Mouse (Mus musculus): Measurements from ENCODE around the gene Tmem63a. TPM values are rescaled to one million over a fixed set of nuclear protein-coding genes. Genes with fewer than 3 reads are reported as not detected.

The Tmem63a gene
- polyA plus RNA-seq, 1 experiment from 2014 or later = 7.7 TPM

- no peak overlapping the region for H3K27ac ChIP-seq (replicated peaks)
- ATAC-seq (ENCODE audit: extremely low read depth, insufficient number of reproducible peaks, low FRiP score, low TSS enrichment) = no peak
- no peak overlapping the region for H3K4me3 ChIP-seq
- no peaks in the 10 kb centered on the region for H3K36me3 ChIP-seq
- no peak overlapping the region for H3K9ac ChIP-seq
- 34% methylated on average over 3 of the region's 3 CpGs for WGBS
- peaks cover 8% of the 10 kb centered on the region for H3K27me3 ChIP-seq (replicated peaks)
- no peaks in the 10 kb centered on the region for H3K4me1 ChIP-seq
- no peaks in the 10 kb centered on the region for H3K9me3 ChIP-seq
- H3K4me2 ChIP-seq = no peak overlapping the region
Observed at GRCm38 (mm10) chr1:180992142-180992541, 50.0 kb downstream of the Tmem63a start.

- ATAC-seq (ENCODE audit: extremely low read depth, insufficient number of reproducible peaks, low FRiP score, low TSS enrichment) = no peak
- no peaks in the 10 kb centered on the region; the same call in 1 of the 2 replicates for H3K27me3 ChIP-seq (replicated peaks)
- H3K27ac ChIP-seq (replicated peaks) = no peak overlapping the region
- WGBS = 48% methylated on average over 10 of the region's 10 CpGs
- H3K9me3 ChIP-seq = no peaks in the 10 kb centered on the region
- H3K9ac ChIP-seq = no peak overlapping the region
- no peak overlapping the region for H3K4me2 ChIP-seq
- no peak overlapping the region for H3K4me3 ChIP-seq
- H3K36me3 ChIP-seq = no peaks in the 10 kb centered on the region
- H3K4me1 ChIP-seq = peaks cover 6% of the 10 kb centered on the region
Observed at GRCm38 (mm10) chr1:181000501-181001092, 58.5 kb downstream of the Tmem63a start.

GRCm38 (mm10) chr1:181001217-181001616, 59.1 kb downstream of the Tmem63a start:
- Histone ChIP-seq H3K4me2 (no peak overlapping the region), H3K27ac (replicated peaks) (no peak overlapping the region), H3K4me3 (no peak overlapping the region), H3K9ac (no peak overlapping the region), H3K36me3 (no peaks in the 10 kb centered on the region), H3K9me3 (no peaks in the 10 kb centered on the region), H3K4me1 (peaks cover 6% of the 10 kb centered on the region), H3K27me3 (replicated peaks) (no peaks in the 10 kb centered on the region; the same call in 1 of the 2 replicates)
- no peak for ATAC-seq (ENCODE audit: extremely low read depth, insufficient number of reproducible peaks, low FRiP score, low TSS enrichment)
- WGBS = 79% methylated on average over 3 of the region's 3 CpGs

- Histone ChIP-seq H3K4me2 (no peak overlapping the region), H3K4me3 (no peak overlapping the region), H3K4me1 (peaks cover 6% of the 10 kb centered on the region), H3K36me3 (no peaks in the 10 kb centered on the region), H3K27ac (replicated peaks) (no peak overlapping the region), H3K27me3 (replicated peaks) (no peaks in the 10 kb centered on the region; the same call in 1 of the 2 replicates), H3K9me3 (no peaks in the 10 kb centered on the region), H3K9ac (no peak overlapping the region)
- no peak for ATAC-seq (ENCODE audit: extremely low read depth, insufficient number of reproducible peaks, low FRiP score, low TSS enrichment)
- 68% methylated on average over 3 of the region's 3 CpGs for WGBS
Observed at GRCm38 (mm10) chr1:181001621-181002020, 59.5 kb downstream of the Tmem63a start.

- Histone ChIP-seq H3K27me3 (replicated peaks) (no peaks in the 10 kb centered on the region; the same call in 1 of the 2 replicates), H3K27ac (replicated peaks) (no peak overlapping the region), H3K9ac (no peak overlapping the region), H3K4me3 (no peak overlapping the region), H3K36me3 (no peaks in the 10 kb centered on the region), H3K4me1 (peaks cover 6% of the 10 kb centered on the region), H3K9me3 (no peaks in the 10 kb centered on the region), H3K4me2 (no peak overlapping the region)
- WGBS = 73% methylated on average over 2 of the region's 2 CpGs
- ATAC-seq (ENCODE audit: extremely low read depth, insufficient number of reproducible peaks, low FRiP score, low TSS enrichment) = no peak
Observed at GRCm38 (mm10) chr1:181003790-181004189, 61.6 kb downstream of the Tmem63a start.

GRCm38 (mm10) chr1:181005331-181005730, 63.2 kb downstream of the Tmem63a start:
- Histone ChIP-seq H3K4me2 (no peak overlapping the region), H3K4me1 (peaks cover 19% of the 10 kb centered on the region), H3K27ac (replicated peaks) (no peak overlapping the region), H3K27me3 (replicated peaks) (no peaks in the 10 kb centered on the region; the same call in 1 of the 2 replicates), H3K4me3 (no peak overlapping the region), H3K36me3 (no peaks in the 10 kb centered on the region), H3K9ac (no peak overlapping the region), H3K9me3 (no peaks in the 10 kb centered on the region)
- no peak for ATAC-seq (ENCODE audit: extremely low read depth, insufficient number of reproducible peaks, low FRiP score, low TSS enrichment)
- WGBS = 75% methylated on average over 8 of the region's 8 CpGs

- no peaks in the 10 kb centered on the region for H3K36me3 ChIP-seq
- no peak overlapping the region for H3K27ac ChIP-seq (replicated peaks)
- ATAC-seq (ENCODE audit: extremely low read depth, insufficient number of reproducible peaks, low FRiP score, low TSS enrichment) = no peak
- H3K4me2 ChIP-seq = no peak overlapping the region
- WGBS = 74% methylated on average over 6 of the region's 6 CpGs
- peaks cover 19% of the 10 kb centered on the region for H3K4me1 ChIP-seq
- no peak overlapping the region for H3K4me3 ChIP-seq
- no peak overlapping the region for H3K9ac ChIP-seq
- no peaks in the 10 kb centered on the region for H3K9me3 ChIP-seq
- H3K27me3 ChIP-seq (replicated peaks) = peaks cover 5% of the 10 kb centered on the region; the same call in 1 of the 2 replicates
Observed at GRCm38 (mm10) chr1:181007831-181008230, 65.7 kb downstream of the Tmem63a start.

- no peak for ATAC-seq (ENCODE audit: extremely low read depth, insufficient number of reproducible peaks, low FRiP score, low TSS enrichment)
- WGBS = 87% methylated on average over 2 of the region's 2 CpGs
- H3K4me3 ChIP-seq = no peak overlapping the region
Observed at GRCm38 (mm10) chr1:181008266-181008665, 66.1 kb downstream of the Tmem63a start.

GRCm38 (mm10) chr1:181009011-181009590, 67.0 kb downstream of the Tmem63a start:
- Histone ChIP-seq H3K4me1 (peaks cover 19% of the 10 kb centered on the region), H3K4me2 (no peak overlapping the region), H3K9ac (no peak overlapping the region), H3K4me3 (no peak overlapping the region), H3K27ac (replicated peaks) (0 out of 2 replicates have a peak overlapping the region, but pooled peaks have one; percentile 39), H3K9me3 (no peaks in the 10 kb centered on the region), H3K36me3 (no peaks in the 10 kb centered on the region), H3K27me3 (replicated peaks) (peaks cover 5% of the 10 kb centered on the region; the same call in 1 of the 2 replicates)
- no peak for ATAC-seq (ENCODE audit: extremely low read depth, insufficient number of reproducible peaks, low FRiP score, low TSS enrichment)
- 79% methylated on average over 4 of the region's 4 CpGs for WGBS

More at GRCm38 (mm10) chr1:181008266-181008665, 66.1 kb downstream of the Tmem63a start:
- Histone ChIP-seq H3K36me3 (no peaks in the 10 kb centered on the region), H3K9ac (no peak overlapping the region), H3K4me2 (no peak overlapping the region), H3K4me1 (peaks cover 19% of the 10 kb centered on the region), H3K27me3 (replicated peaks) (peaks cover 5% of the 10 kb centered on the region; the same call in 1 of the 2 replicates), H3K27ac (replicated peaks) (no peak overlapping the region), H3K9me3 (no peaks in the 10 kb centered on the region)

- peaks cover 5% of the 10 kb centered on the region; the same call in 1 of the 2 replicates for H3K27me3 ChIP-seq (replicated peaks)
- H3K27ac ChIP-seq (replicated peaks) = peak overlapping the region; percentile 13
- WGBS = 32% methylated on average over 3 of the region's 3 CpGs
- H3K4me2 ChIP-seq = no peak overlapping the region
- peaks cover 21% of the 10 kb centered on the region for H3K4me1 ChIP-seq
- H3K9me3 ChIP-seq = no peaks in the 10 kb centered on the region
- no peak overlapping the region for H3K4me3 ChIP-seq
- no peaks in the 10 kb centered on the region for H3K36me3 ChIP-seq
- no peak for ATAC-seq (ENCODE audit: extremely low read depth, insufficient number of reproducible peaks, low FRiP score, low TSS enrichment)
- 0 out of 2 replicates have a peak overlapping the region, but pooled peaks have one; percentile 1 for H3K9ac ChIP-seq
Observed at GRCm38 (mm10) chr1:181009754-181010153, 67.6 kb downstream of the Tmem63a start.

- Histone ChIP-seq H3K27me3 (replicated peaks) (peaks cover 5% of the 10 kb centered on the region; the same call in 1 of the 2 replicates), H3K27ac (replicated peaks) (peak overlapping the region; percentile 13), H3K4me1 (peaks cover 27% of the 10 kb centered on the region), H3K4me3 (no peak overlapping the region), H3K9ac (0 out of 2 replicates have a peak overlapping the region, but pooled peaks have one; percentile 1), H3K36me3 (no peaks in the 10 kb centered on the region), H3K4me2 (no peak overlapping the region), H3K9me3 (no peaks in the 10 kb centered on the region)
- WGBS = 57% methylated on average over 4 of the region's 4 CpGs
- ATAC-seq (ENCODE audit: extremely low read depth, insufficient number of reproducible peaks, low FRiP score, low TSS enrichment) = no peak
Observed at GRCm38 (mm10) chr1:181010171-181010932, 68.2 kb downstream of the Tmem63a start.
